Mouse (Mus musculus): ENCODE measurements around the gene 2310061I04Rik.

GRCm38 (mm10) chr17:35866911-35867890 lies 30.0 kb downstream of the 2310061I04Rik start:
- TF ChIP-seq CTCF (IDR thresholded peaks at IDR 0.05; ENCODE audit: low read depth, low read length) = 0 out of 2 replicates have a peak, but pooled peaks have one; percentile 7
- TF ChIP-seq TAL1 (conservative IDR thresholded peaks at IDR 0.05; ENCODE audit: low read depth, low read length) = no peak
- no peak for TF ChIP-seq GATA1 (IDR thresholded peaks at IDR 0.05; ENCODE audit: borderline replicate concordance, low read length)

Data from G1E (cell line).